Mouse (Mus musculus): Measurements from ENCODE around the gene Gm49630. TPM values are rescaled to one million over a fixed set of nuclear protein-coding genes. Genes with fewer than 3 reads are reported as not detected.
"Not testable (repeated sequence)": the region's sequence is repeated elsewhere in the genome, so short reads cannot be mapped to it uniquely, and the experiment has no call there.

Gm49630 gene
- polyA plus RNA-seq, 1 experiment from 2014 or later: not detected

DNA sequence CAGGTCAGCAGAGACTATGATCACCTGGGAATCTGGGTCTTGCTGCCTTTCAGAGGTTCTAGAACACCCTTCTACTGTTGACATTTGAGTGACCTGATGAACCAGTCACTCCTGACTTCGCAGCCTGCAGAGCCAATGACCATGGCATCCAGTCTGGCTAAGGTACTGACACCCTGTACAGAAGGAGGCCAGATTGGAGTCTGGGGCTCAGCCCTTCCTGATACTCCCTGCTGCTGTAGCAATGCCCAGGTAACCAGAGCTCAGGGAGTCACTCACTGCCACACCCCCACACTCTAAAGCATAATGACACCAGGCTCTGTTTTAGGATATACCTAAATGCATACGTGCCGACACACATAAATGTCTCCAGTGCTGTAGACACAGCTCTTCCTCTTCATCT, 10.9 kb upstream of the Gm49630 start:
- H3K4me2 ChIP-seq (ENCODE audit: low read length); H3K27me3 ChIP-seq (replicated peaks; ENCODE audit: control insufficient read depth, insufficient read depth, low read length); H3K36me3 ChIP-seq (ENCODE audit: control insufficient read depth, insufficient read depth, low read length); H3K27ac ChIP-seq (ENCODE audit: low read depth); H3K4me3 ChIP-seq (ENCODE audit: low read depth, low read length); DNase-seq (ENCODE audit: low spot score); H3K9me3 ChIP-seq (ENCODE audit: control insufficient read depth, low read length); H3K4me1 ChIP-seq (replicated peaks; ENCODE audit: control insufficient read depth, insufficient read depth, low read length); H3K9ac ChIP-seq (ENCODE audit: low read length); ATAC-seq (replicated peaks; ENCODE audit: low FRiP score, low TSS enrichment, low read depth): not testable (repeated sequence)
- WGBS: 91% methylated on average over 1 of the region's 3 CpGs

DNA sequence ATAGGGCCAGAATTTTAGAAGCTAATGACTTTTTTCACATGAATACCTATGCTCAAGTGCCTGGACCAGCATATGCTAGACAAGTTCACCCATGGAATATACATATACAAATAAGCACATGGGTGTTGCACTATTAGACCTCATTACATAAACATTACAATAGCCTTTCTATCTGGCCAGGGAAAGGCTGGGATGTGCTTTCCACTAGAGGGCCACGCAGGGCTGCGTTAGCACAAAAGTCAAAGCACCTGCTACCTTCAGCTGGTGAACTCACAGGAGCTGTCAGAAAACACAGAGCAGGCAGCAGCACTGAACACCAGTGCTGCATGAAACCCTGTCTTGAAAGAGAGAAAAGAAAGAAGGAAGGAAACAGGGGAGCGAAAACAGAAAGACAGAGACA, 6.1 kb upstream of the Gm49630 start:
- not testable (repeated sequence) for H3K9ac ChIP-seq (ENCODE audit: low read length); H3K27me3 ChIP-seq (replicated peaks; ENCODE audit: control insufficient read depth, insufficient read depth, low read length); H3K4me2 ChIP-seq (ENCODE audit: low read length); H3K36me3 ChIP-seq (ENCODE audit: control insufficient read depth, insufficient read depth, low read length); H3K4me3 ChIP-seq (ENCODE audit: low read depth, low read length); H3K27ac ChIP-seq (ENCODE audit: low read depth); DNase-seq (ENCODE audit: low spot score); H3K4me1 ChIP-seq (replicated peaks; ENCODE audit: control insufficient read depth, insufficient read depth, low read length); H3K9me3 ChIP-seq (ENCODE audit: control insufficient read depth, low read length); ATAC-seq (replicated peaks; ENCODE audit: low FRiP score, low TSS enrichment, low read depth)
- 54% methylated on average over 2 of the region's 3 CpGs for WGBS

DNA sequence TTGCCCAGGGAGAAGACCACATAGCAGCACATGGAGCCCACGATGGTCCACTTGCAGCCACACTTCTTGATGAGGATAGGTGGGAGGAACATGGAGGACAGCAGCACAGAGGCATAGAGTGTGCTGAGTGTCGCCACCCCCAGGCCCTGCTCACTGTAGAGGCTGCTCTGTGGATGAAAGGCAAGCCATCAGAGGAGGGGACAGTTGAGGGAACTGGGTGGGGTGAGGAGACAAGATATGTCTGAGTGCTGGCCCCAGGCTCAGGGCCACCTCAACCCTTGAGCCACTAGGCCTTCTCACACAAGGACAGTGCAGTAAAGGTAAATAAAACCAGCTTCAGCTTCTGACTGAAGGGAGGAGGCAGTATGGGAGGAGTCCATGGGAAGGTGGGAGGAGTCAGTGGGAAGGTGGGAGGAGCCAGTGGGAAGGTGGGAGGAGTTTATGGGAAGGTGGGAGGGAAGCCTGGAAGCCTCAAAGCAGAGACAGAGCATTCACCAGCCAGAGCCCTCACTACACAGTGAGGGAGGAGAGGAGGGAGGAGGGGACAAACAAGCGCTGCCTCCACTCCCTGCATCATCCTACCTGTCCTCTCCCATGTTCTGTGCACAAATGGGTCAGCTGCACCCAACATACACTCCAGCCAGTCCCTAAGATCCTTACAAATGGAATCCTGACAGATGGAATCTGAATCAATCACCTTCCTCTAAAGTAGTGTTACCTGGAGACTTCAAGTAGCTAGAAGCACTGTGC, 5.3 kb upstream of the Gm49630 start:
- not testable (repeated sequence) for H3K4me3 ChIP-seq (ENCODE audit: low read depth, low read length); H3K9ac ChIP-seq (ENCODE audit: low read length); H3K4me1 ChIP-seq (replicated peaks; ENCODE audit: control insufficient read depth, insufficient read depth, low read length); H3K9me3 ChIP-seq (ENCODE audit: control insufficient read depth, low read length); H3K27me3 ChIP-seq (replicated peaks; ENCODE audit: control insufficient read depth, insufficient read depth, low read length); DNase-seq (ENCODE audit: low spot score); H3K27ac ChIP-seq (ENCODE audit: low read depth); H3K36me3 ChIP-seq (ENCODE audit: control insufficient read depth, insufficient read depth, low read length); H3K4me2 ChIP-seq (ENCODE audit: low read length); ATAC-seq (replicated peaks; ENCODE audit: low FRiP score, low TSS enrichment, low read depth)
- 82% methylated on average over 1 of the region's 3 CpGs for WGBS

DNA sequence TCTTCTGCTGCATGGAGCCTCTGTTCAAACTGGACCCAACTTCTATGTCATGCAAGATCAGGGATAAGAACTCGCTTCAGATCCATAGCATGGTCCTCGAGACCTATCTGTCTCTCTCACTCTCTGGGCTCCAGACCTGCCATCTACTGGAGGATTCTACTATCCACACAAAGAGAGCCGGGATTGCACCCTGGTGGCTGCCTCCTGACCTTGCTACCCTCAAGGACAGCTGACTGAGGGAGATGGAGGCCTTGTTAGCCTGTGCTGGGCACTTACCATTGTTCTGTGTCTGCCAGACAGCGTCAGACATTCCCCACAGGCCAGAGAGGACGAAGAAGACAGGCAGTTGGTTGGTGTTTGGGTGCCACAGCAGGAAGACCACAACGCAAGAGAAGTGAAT, 2.4 kb downstream of the Gm49630 start:
- H3K9me3 ChIP-seq (ENCODE audit: control insufficient read depth, low read length); H3K4me2 ChIP-seq (ENCODE audit: low read length); H3K36me3 ChIP-seq (ENCODE audit: control insufficient read depth, insufficient read depth, low read length); H3K4me1 ChIP-seq (replicated peaks; ENCODE audit: control insufficient read depth, insufficient read depth, low read length); DNase-seq (ENCODE audit: low spot score); H3K9ac ChIP-seq (ENCODE audit: low read length); H3K27ac ChIP-seq (ENCODE audit: low read depth); H3K27me3 ChIP-seq (replicated peaks; ENCODE audit: control insufficient read depth, insufficient read depth, low read length); ATAC-seq (replicated peaks; ENCODE audit: low FRiP score, low TSS enrichment, low read depth); H3K4me3 ChIP-seq (ENCODE audit: low read depth, low read length): not testable (repeated sequence)
- 68% methylated on average over 2 of the region's 6 CpGs for WGBS

DNA sequence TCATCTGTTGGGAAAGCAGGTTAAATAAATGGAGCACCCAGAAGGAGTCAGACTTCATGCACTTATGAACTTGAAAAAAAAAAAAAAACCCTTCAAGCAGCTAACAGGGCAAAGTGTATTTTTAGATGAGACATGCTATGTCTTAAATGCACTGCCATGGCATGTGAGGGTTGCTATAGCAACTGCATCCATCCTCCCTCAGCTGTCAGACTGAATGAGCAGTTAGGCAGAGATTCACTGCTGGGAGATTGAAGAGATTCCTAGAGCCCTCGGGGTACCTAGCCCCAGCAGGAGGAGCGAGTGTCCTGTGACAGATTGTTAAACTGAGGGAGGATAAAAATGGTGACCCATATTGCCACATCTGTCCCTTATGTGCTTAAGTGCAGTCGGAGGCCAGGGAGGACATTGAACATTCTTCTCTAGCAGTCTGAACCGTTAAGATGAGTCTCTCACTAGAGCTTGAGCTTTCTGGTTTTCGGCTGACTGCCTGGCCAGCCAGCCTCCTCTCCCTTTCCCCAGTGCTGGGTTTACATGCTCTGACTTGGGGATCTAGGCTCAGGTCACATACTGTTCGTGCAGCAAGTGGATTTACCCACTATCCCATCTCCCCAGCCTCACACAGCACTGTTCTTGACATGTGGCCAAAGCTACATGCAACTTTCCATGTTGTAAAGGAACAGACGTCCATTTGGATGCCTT, 5.0 kb downstream of the Gm49630 start:
- H3K4me1 ChIP-seq (replicated peaks; ENCODE audit: control insufficient read depth, insufficient read depth, low read length); ATAC-seq (replicated peaks; ENCODE audit: low FRiP score, low TSS enrichment, low read depth); DNase-seq (ENCODE audit: low spot score); H3K4me3 ChIP-seq (ENCODE audit: low read depth, low read length); H3K4me2 ChIP-seq (ENCODE audit: low read length); H3K27ac ChIP-seq (ENCODE audit: low read depth); H3K9me3 ChIP-seq (ENCODE audit: control insufficient read depth, low read length); H3K27me3 ChIP-seq (replicated peaks; ENCODE audit: control insufficient read depth, insufficient read depth, low read length); H3K36me3 ChIP-seq (ENCODE audit: control insufficient read depth, insufficient read depth, low read length); H3K9ac ChIP-seq (ENCODE audit: low read length): not testable (repeated sequence)
- WGBS: 42% methylated on average over 5 of the region's 7 CpGs

DNA sequence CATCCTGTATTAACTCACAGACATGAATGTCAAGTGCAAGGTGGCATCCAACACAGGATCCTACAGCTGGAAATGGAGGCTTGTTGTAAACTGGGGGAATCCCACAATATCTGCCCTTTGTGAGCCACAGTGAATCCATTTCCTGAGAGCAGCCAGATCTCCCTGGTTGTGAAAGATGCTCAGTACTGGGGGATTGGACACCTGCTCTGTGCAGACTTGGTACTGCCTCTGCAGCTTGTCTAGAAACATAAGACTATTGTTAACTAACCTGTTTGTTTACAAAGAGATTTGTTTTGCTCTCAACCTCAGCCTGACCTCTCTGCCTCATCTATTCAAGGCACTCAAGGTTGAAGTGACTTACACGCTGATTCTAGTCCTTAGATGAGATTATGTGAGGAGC, 5.5 kb downstream of the Gm49630 start:
- not testable (repeated sequence) for H3K4me2 ChIP-seq (ENCODE audit: low read length); H3K36me3 ChIP-seq (ENCODE audit: control insufficient read depth, insufficient read depth, low read length); ATAC-seq (replicated peaks; ENCODE audit: low FRiP score, low TSS enrichment, low read depth); DNase-seq (ENCODE audit: low spot score); H3K27me3 ChIP-seq (replicated peaks; ENCODE audit: control insufficient read depth, insufficient read depth, low read length); H3K4me3 ChIP-seq (ENCODE audit: low read depth, low read length); H3K4me1 ChIP-seq (replicated peaks; ENCODE audit: control insufficient read depth, insufficient read depth, low read length); H3K9ac ChIP-seq (ENCODE audit: low read length); H3K9me3 ChIP-seq (ENCODE audit: control insufficient read depth, low read length); H3K27ac ChIP-seq (ENCODE audit: low read depth)
- no CpG with 5 or more reads among the region's 1 CpGs for WGBS

DNA sequence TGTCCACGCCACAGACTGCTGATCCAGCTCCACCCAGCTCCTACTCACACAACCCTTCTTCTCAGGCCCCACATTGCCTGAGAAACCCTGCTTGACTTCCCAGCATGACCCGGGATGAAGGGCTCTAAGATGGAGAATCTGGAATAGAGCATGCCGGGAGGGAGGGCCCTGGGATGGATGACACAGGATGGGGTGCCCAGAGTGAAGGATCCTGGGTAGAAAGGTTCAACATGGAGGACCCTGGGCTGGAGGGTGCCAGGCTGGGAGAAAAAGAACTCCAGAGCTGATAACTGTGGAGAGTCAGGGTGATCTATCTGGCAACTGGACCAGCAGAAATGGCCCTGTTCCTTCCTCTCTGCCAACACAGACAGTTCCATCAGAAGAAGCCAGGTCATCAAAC, 6.2 kb downstream of the Gm49630 start:
- not testable (repeated sequence) for DNase-seq (ENCODE audit: low spot score); H3K9me3 ChIP-seq (ENCODE audit: control insufficient read depth, low read length); H3K4me1 ChIP-seq (replicated peaks; ENCODE audit: control insufficient read depth, insufficient read depth, low read length); H3K27me3 ChIP-seq (replicated peaks; ENCODE audit: control insufficient read depth, insufficient read depth, low read length); ATAC-seq (replicated peaks; ENCODE audit: low FRiP score, low TSS enrichment, low read depth); H3K4me3 ChIP-seq (ENCODE audit: low read depth, low read length); H3K36me3 ChIP-seq (ENCODE audit: control insufficient read depth, insufficient read depth, low read length); H3K27ac ChIP-seq (ENCODE audit: low read depth); H3K9ac ChIP-seq (ENCODE audit: low read length); H3K4me2 ChIP-seq (ENCODE audit: low read length)
- WGBS: no CpG with 5 or more reads among the region's 3 CpGs

DNA sequence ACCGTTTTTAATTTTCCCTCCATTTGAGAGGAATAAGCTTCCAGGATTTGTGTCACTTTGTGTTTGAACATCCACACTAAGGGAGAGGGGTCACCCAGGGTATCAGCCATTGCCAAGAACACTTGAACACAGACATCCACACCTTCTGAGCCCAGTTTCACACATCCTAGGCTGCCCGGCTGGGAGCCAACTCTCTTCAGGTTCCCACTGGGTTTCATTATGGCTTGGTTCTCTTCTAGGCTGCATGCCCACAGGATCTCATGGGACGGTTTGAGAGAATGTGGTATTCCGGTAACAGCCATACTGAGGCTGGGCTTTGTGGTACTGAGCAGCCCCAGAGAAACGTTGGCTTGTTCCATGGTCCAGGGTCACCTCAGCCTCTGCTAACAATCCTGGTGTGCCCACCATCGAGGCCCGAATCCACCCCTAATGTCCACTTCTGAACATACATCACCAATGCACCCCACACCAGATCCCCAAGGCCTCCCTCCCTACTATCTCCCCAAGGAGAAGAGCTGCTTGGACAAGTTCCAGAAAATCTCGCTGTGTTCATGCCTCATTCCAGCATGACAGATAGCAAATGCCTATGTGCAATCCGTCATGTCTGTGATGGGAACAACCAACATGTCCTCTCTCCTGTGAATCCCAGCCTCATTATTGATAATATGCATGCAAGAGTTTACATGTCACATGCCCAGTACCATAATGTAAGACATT, 10.9 kb downstream of the Gm49630 start:
- not testable (repeated sequence) for H3K4me3 ChIP-seq (ENCODE audit: low read depth, low read length); H3K9ac ChIP-seq (ENCODE audit: low read length); ATAC-seq (replicated peaks; ENCODE audit: low FRiP score, low TSS enrichment, low read depth); H3K27me3 ChIP-seq (replicated peaks; ENCODE audit: control insufficient read depth, insufficient read depth, low read length); H3K4me2 ChIP-seq (ENCODE audit: low read length); H3K4me1 ChIP-seq (replicated peaks; ENCODE audit: control insufficient read depth, insufficient read depth, low read length); H3K36me3 ChIP-seq (ENCODE audit: control insufficient read depth, insufficient read depth, low read length); H3K27ac ChIP-seq (ENCODE audit: low read depth); H3K9me3 ChIP-seq (ENCODE audit: control insufficient read depth, low read length); DNase-seq (ENCODE audit: low spot score)
- WGBS: 76% methylated on average over 8 of the region's 9 CpGs
